Mouse (Mus musculus) ES-Bruce4 (cell line): ENCODE measurements around the gene Vps26c. TPM values are rescaled to one million over a fixed set of nuclear protein-coding genes. Genes with fewer than 3 reads are reported as not detected.

Experiments used
- H3K27ac ChIP-seq: 2 replicates; pipeline ENCODE4 v1.5.1; 2012; ENCODE audit warnings: low read length, inconsistent platforms; ENCODE audit not compliant: insufficient read depth
- H3K27me3 ChIP-seq: 2 replicates; pipeline ENCODE4 v1.6.1; 2012; ENCODE audit warnings: mild to moderate bottlenecking, low read length, inconsistent platforms; ENCODE audit not compliant: control insufficient read depth, poor library complexity, insufficient read depth, severe bottlenecking
- H3K36me3 ChIP-seq: 2 replicates; pipeline ENCODE4 v1.6.1; 2012; ENCODE audit warnings: inconsistent platforms, mild to moderate bottlenecking, low read length, moderate library complexity; ENCODE audit not compliant: control insufficient read depth, poor library complexity, insufficient read depth, severe bottlenecking
- H3K4me1 ChIP-seq: one replicate; pipeline ENCODE4 v1.8.1; 2011; ENCODE audit warnings: low read length; ENCODE audit not compliant: control insufficient read depth, insufficient read depth
- H3K4me3 ChIP-seq: 2 replicates; pipeline ENCODE4 v1.5.1; 2011; ENCODE audit warnings: low read depth, mild to moderate bottlenecking, low read length
- H3K9ac ChIP-seq: 2 replicates; pipeline ENCODE4 v1.6.1; 2012; ENCODE audit warnings: low read depth, mild to moderate bottlenecking, inconsistent platforms; ENCODE audit not compliant: poor library complexity, severe bottlenecking
- H3K9me3 ChIP-seq: replicated peaks from 2 replicates; pipeline ENCODE4 v1.6.1; 2012; ENCODE audit warnings: mild to moderate bottlenecking, low read length, inconsistent platforms; ENCODE audit not compliant: control insufficient read depth, poor library complexity, insufficient read depth, severe bottlenecking
- CTCF ChIP-seq: IDR thresholded peaks from one replicate; pipeline ENCODE4 v1.8.1; 2011; ENCODE audit warnings: low read depth, low read length
- EP300 ChIP-seq: IDR thresholded peaks from 2 replicates; pipeline ENCODE4 v1.6.1; 2011; ENCODE audit warnings: low read depth, low read length; ENCODE audit not compliant: insufficient read depth
- POLR2A ChIP-seq: IDR thresholded peaks from one replicate; pipeline ENCODE4 v1.8.1; 2011; ENCODE audit warnings: low read length; ENCODE audit not compliant: insufficient read depth
- polyA plus RNA-seq: library from polyadenylated mRNA; stranded (reverse); fragments of >200 nt; gene quantifications from 2 replicates; pipeline ENCODE4 v1.2.4, GENCODE M21; 2011; ENCODE audit warnings: low read depth; ENCODE audit not compliant: missing spikeins, insufficient read depth, insufficient read length

The Vps26c gene
- polyA plus RNA-seq, 1 experiment: 38.9 TPM

DNA sequence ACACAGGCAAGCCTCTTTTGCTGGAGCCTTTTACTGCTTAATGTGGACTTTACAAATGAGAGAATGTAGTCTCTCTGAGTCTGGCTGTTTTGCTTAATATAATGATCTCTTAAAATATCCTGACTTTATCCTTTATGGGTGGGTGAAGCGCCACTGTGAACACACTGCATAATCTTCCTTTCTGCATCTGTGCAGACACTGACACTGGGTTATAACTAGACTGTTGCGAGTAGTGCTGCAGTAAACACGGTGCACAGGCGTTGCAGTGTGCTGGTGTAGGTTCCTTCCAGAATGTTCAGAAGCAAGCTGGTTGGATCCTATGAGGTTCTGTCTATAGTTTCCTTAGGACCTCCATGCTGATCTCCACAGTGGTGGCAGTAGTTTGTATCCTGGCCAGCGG, 37.3 kb downstream of the Vps26c start:
- no peaks in the 10 kb centered on the region for H3K9me3 ChIP-seq
- H3K4me1 ChIP-seq: no peaks in the 10 kb centered on the region
- no peak overlapping the region for H3K27ac ChIP-seq
- no peak overlapping the region for H3K9ac ChIP-seq
- no peak overlapping the region for H3K4me3 ChIP-seq
- H3K36me3 ChIP-seq: no peaks in the 10 kb centered on the region
- TF ChIP-seq POLR2A (no peak), CTCF (no peak), EP300 (no peak)
- H3K27me3 ChIP-seq: no peaks in the 10 kb centered on the region

DNA sequence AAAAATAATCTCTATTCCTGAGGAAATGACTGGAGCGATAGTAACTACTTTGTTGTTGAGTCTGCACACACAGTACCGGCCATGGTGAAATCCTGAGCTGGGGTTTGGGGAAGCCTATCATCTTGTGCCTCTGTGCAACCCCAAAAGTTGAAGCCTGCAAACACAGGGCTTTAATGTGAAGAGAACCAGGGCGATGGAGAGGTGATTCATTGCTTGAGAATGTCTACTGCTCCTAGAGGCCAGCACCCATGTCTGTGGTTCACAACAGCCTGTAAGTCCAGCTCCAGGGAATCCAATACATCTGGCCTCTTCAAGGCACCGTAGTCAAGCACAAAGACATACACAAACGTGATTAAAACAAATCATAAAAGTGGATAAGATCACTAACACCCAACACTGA, 39.3 kb downstream of the Vps26c start:
- TF ChIP-seq POLR2A (no peak), CTCF (no peak), EP300 (no peak)
- Histone ChIP-seq H3K27ac (no peak overlapping the region), H3K4me1 (no peaks in the 10 kb centered on the region), H3K4me3 (no peak overlapping the region), H3K36me3 (no peaks in the 10 kb centered on the region), H3K9me3 (no peaks in the 10 kb centered on the region), H3K27me3 (no peaks in the 10 kb centered on the region), H3K9ac (no peak overlapping the region)

DNA sequence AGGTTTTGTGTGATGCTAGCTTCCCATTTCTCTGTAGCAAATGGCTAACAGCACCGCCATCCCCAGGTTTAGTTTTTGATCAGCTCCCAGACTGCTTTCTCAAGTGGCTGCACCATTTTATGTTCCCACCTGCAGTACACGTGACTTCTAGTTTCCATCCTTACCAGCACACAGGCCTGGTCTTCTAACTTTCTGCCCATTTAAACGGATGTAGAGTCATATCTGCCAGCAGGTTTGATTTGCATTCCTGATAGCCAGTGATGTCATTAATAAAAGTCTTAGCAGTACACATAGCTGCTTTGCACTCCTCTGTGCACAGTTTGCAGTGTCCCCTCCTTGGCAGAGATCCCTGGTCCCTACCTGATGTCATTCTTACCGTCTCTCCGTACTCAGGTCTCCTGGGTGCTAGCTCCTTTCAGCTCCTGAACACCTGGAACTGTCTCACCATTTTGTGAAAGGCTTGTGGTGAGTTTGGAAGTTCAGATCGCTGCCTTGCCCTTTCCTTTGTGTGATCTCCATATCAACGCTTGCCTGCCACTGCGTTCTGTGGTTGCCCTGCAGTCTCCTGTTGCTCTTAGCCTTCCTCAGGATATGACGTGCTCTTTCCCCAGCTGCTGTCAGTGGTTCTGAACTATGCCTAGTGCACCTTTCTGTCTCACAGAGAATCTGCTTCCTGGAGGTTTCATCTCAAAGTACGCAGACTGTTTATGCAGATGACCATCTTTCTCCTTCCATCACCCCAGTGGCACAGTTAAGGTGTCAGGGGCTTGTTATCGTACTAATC, 41.7 kb downstream of the Vps26c start:
- Histone ChIP-seq H3K9ac (no peak overlapping the region), H3K27me3 (no peaks in the 10 kb centered on the region), H3K36me3 (no peaks in the 10 kb centered on the region), H3K9me3 (no peaks in the 10 kb centered on the region), H3K4me3 (no peak overlapping the region), H3K4me1 (no peaks in the 10 kb centered on the region), H3K27ac (no peak overlapping the region)
- no peak for TF ChIP-seq POLR2A
- no peak for TF ChIP-seq CTCF
- no peak for TF ChIP-seq EP300

DNA sequence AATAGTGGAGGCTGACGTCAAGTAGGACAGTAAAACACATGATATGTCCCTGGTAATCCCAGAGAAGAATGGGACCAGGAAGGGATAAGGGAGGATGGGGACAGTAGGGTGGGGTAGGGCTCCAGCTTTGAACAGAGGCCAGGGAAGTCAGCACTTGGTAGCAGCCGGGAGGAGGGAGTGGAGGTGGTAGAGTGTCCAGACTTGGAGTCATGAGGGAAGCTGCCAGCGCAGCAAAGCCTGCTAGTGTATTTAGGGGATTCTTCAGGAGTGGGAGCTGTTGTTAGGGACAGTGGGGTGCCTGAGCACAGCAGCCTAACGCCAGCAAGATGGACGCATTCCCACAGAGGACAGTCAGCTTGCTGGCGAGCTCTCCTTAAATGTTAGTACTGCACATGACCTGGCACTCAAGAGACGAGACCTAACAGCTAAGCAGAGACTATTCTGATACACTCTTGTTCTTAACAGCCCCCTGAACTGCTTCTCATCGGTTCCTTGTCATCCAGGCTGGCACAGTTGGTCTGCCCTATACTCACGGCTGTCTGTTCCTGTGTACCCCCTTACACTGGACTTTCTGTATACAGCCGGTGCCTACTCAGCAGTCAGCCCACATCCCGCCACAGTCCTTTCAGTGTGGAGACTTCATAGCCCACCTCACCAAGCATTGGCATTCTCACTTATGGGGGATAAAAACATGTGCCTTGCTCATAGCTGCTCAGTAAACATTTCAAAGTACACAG, 53.4 kb downstream of the Vps26c start:
- Histone ChIP-seq H3K27me3 (no peaks in the 10 kb centered on the region), H3K36me3 (no peaks in the 10 kb centered on the region), H3K4me1 (no peaks in the 10 kb centered on the region), H3K4me3 (no peak overlapping the region), H3K9ac (no peak overlapping the region), H3K9me3 (no peaks in the 10 kb centered on the region), H3K27ac (no peak overlapping the region)
- no peak for TF ChIP-seq CTCF
- TF ChIP-seq EP300: no peak
- TF ChIP-seq POLR2A: no peak

DNA sequence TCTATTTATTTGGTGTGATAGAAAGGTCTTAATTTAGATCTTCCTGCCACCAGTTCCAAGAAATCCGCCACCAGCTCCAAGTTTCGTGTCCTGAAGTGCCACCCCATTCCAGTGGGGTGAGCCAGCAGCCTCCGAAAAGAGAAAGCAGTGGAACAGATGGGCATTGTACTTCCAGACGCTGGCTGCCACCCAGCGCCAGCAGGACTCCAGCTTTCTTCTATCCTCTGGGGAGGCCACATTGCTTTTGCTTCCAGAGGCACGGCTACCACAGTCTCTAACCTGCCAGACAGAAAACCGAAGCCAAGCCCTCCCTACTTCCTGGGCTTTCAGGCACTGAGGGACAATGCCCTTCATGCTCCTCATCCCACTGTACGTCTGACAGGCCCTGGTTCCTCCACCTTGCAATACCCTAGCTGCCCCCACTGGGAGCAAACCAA, 54.1 kb downstream of the Vps26c start:
- no peak for TF ChIP-seq CTCF
- TF ChIP-seq POLR2A: no peak
- no peak for TF ChIP-seq EP300

DNA sequence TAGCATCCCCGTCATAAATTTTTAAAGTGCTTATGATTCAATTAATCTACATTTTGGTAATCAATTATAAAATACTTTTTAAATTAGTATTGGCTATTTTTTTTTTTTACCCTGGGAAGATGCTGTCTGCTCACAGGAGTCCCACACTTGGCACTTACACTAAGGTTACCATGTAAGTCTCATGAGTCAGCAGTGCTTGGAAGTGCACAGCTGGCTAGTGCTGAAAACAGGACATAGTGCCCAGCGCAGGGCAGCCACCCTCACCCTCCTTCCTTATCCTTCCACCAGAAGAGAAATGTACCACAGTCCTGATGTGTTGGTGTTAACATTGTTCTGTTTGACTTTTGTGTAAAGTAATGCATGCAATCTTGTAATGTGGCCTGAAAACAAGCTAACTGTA, 58.2 kb downstream of the Vps26c start:
- no peaks in the 10 kb centered on the region for H3K36me3 ChIP-seq
- no peaks in the 10 kb centered on the region for H3K9me3 ChIP-seq
- H3K9ac ChIP-seq: no peak overlapping the region
- no peaks in the 10 kb centered on the region for H3K4me1 ChIP-seq
- no peak for TF ChIP-seq CTCF
- no peak for TF ChIP-seq EP300
- no peak for TF ChIP-seq POLR2A
- H3K4me3 ChIP-seq: no peak overlapping the region
- H3K27me3 ChIP-seq: no peaks in the 10 kb centered on the region
- H3K27ac ChIP-seq: no peak overlapping the region

More for the DNA sequence above, 54.1 kb downstream of the Vps26c start:
- Histone ChIP-seq H3K9ac (no peak overlapping the region), H3K4me1 (no peaks in the 10 kb centered on the region), H3K27me3 (no peaks in the 10 kb centered on the region), H3K9me3 (no peaks in the 10 kb centered on the region), H3K4me3 (no peak overlapping the region), H3K36me3 (no peaks in the 10 kb centered on the region), H3K27ac (no peak overlapping the region)
